In the genomic region with DNA sequence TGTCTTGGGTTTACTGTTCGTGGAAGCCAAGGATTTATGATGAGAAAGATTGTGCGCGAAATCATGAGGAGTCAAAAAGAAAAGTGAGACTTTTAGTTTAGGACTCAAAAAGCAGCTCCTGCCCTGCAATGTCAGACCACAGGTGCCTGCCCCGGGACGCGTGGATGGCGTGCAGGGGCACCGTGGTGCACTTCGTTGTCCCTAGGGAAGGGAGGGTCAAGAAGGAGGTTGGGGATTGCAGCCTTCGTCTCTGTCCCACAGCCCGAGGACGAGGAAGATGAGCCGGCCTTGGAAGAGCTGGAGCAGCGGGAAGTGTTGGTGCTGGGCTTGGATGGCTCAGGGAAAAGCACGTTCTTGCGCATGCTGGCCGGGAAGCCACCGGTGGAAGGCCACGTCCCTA, we compare ENCODE assay signal across 8 mouse cellular contexts. TPM values are rescaled to one million over a fixed set of nuclear protein-coding genes. Genes with fewer than 3 reads are reported as not detected.
DNase-seq lines count a peak whose midpoint lies in the region; ATAC-seq and TF ChIP-seq lines count a peak whose summit lies in the region.

No protein-coding gene starts in this region.

- intact Hi-C loops in heart, postnatal 36 days (cut with DNase I): loop anchor here (2.0 kb wide), 2 partner anchors 35 to 45 kb away; a partner anchor contains a TSS

- H3K27me3 ChIP-seq in heart, embryonic 10.5 days (ENCODE audit: insufficient read depth, poor library complexity, severe bottlenecking): peaks cover 6% of the 10 kb centered on the region; the same call in 1 of the 2 replicates
- no peaks in the 10 kb centered on the region for H3K27me3 ChIP-seq in limb, embryonic 14.5 days (ENCODE audit: control insufficient read depth, insufficient read depth, low read length)
- H3K27me3 ChIP-seq in stomach, embryonic 16.5 days (ENCODE audit: control insufficient read depth, insufficient read depth, low read length): no peaks in the 10 kb centered on the region

- peak overlapping the region; percentile 97 for H3K27ac ChIP-seq in heart, embryonic 10.5 days
- peak overlapping the region; percentile 50 for H3K27ac ChIP-seq in embryonic fibroblast, embryonic 13.5 days (ENCODE audit: insufficient read depth, low read length)
- H3K27ac ChIP-seq in limb, embryonic 14.5 days (replicated peaks; ENCODE audit: low read depth, low read length): peak overlapping the region; percentile 61
- H3K27ac ChIP-seq in stomach, embryonic 16.5 days (ENCODE audit: low read length): peak overlapping the region; percentile 74; the same call in 1 of the 2 replicates

- peaks cover 37% of the 10 kb centered on the region for H3K36me3 ChIP-seq in heart, embryonic 10.5 days
- H3K36me3 ChIP-seq in limb, embryonic 14.5 days (ENCODE audit: control insufficient read depth, insufficient read depth, low read length): peaks cover 32% of the 10 kb centered on the region
- 0 out of 2 replicates have a peak, but pooled peaks cover under 1% of the 10 kb centered on the region for H3K36me3 ChIP-seq in stomach, embryonic 16.5 days (ENCODE audit: control insufficient read depth, insufficient read depth, low read length)

- H3K4me1 ChIP-seq in heart, embryonic 10.5 days: peaks cover 20% of the 10 kb centered on the region
- H3K4me1 ChIP-seq in embryonic fibroblast, embryonic 13.5 days (ENCODE audit: control insufficient read depth, insufficient read depth, low read length): 0 out of 2 replicates have a peak, but pooled peaks cover 2% of the 10 kb centered on the region
- peaks cover 17% of the 10 kb centered on the region for H3K4me1 ChIP-seq in limb, embryonic 14.5 days (ENCODE audit: control insufficient read depth, insufficient read depth, low read length)
- peaks cover 8% of the 10 kb centered on the region for H3K4me1 ChIP-seq in stomach, embryonic 16.5 days (ENCODE audit: control insufficient read depth, insufficient read depth, low read length)

- WGBS in heart, embryonic 10.5 days: 5% methylated on average over 19 of the region's 19 CpGs
- 2% methylated on average over 18 of the region's 19 CpGs for WGBS in limb, embryonic 14.5 days
- WGBS in stomach, embryonic 16.5 days: 1% methylated on average over 19 of the region's 19 CpGs

- H3K9ac ChIP-seq in limb, embryonic 14.5 days (ENCODE audit: low read depth, low read length, severe bottlenecking): peak overlapping the region; percentile 87
- peak overlapping the region; percentile 86 for H3K9ac ChIP-seq in stomach, embryonic 16.5 days (ENCODE audit: low read length)

- peak overlapping the region; percentile 97 for H3K4me3 ChIP-seq in heart, embryonic 10.5 days
- peak overlapping the region; percentile 76 for H3K4me3 ChIP-seq in embryonic fibroblast, embryonic 13.5 days (ENCODE audit: insufficient read depth, low read length)
- H3K4me3 ChIP-seq in limb, embryonic 14.5 days (replicated peaks; ENCODE audit: low read length): peak overlapping the region; percentile 97
- H3K4me3 ChIP-seq in stomach, embryonic 16.5 days (replicated peaks; ENCODE audit: low read length): peak overlapping the region; percentile 69

- peak overlapping the region; percentile 93 for H3K4me2 ChIP-seq in limb, embryonic 14.5 days (replicated peaks; ENCODE audit: low read depth, low read length, severe bottlenecking)
- peak overlapping the region; percentile 66 for H3K4me2 ChIP-seq in stomach, embryonic 16.5 days (ENCODE audit: low read depth, low read length)

- no peaks in the 10 kb centered on the region for H3K9me3 ChIP-seq in heart, embryonic 10.5 days
- H3K9me3 ChIP-seq in limb, embryonic 14.5 days (ENCODE audit: control insufficient read depth, low read length): no peaks in the 10 kb centered on the region
- no peaks in the 10 kb centered on the region for H3K9me3 ChIP-seq in stomach, embryonic 16.5 days (replicated peaks; ENCODE audit: control insufficient read depth, low read length)

- no peak for DNase-seq in heart, embryonic 10.5 days (ENCODE audit: low spot score)
- no peak for DNase-seq in heart, postnatal 36 days
- no peak for DNase-seq in limb, embryonic 14.5 days (ENCODE audit: low spot score)
- DNase-seq in layer of hippocampus, postnatal 10 days (ENCODE audit: low spot score in 2 of 2): no peak
- no peak for DNase-seq in lung, postnatal 14 days

- TF ChIP-seq CTCF in embryonic fibroblast, embryonic 13.5 days (IDR thresholded peaks at IDR 0.05; ENCODE audit: borderline replicate concordance, insufficient read depth, low read length): no peak

- peak; percentile 10 for ATAC-seq in CD4-positive, CD25-positive, alpha-beta regulatory T cell, adult 4 months
- no peak for ATAC-seq in limb, embryonic 14.5 days (ENCODE audit: low FRiP score, low read depth)
- no peak for ATAC-seq in stomach, embryonic 16.5 days (ENCODE audit: insufficient read depth, low FRiP score)

- no peak for TF ChIP-seq POLR2A in embryonic fibroblast, embryonic 13.5 days (IDR thresholded peaks at IDR 0.05; ENCODE audit: low read depth, low read length)
- TF ChIP-seq POLR2A in limb, embryonic 14.5 days (IDR thresholded peaks at IDR 0.05; ENCODE audit: borderline replicate concordance, extremely low read depth, insufficient read depth, insufficient read length): no peak

RNA-seq across cellular contexts. Expression of a gene that starts 0.7 kb away (rescaled TPM):
- 22.8 and 30.1 TPM in 2 replicates for polyA plus RNA-seq in heart, embryonic 10.5 days (2016; fragmentation: Nextera tagmentation; extraction: Ambion mirVana)
- 1 to 10 TPM; 6.8 to 7.3 TPM for total RNA-seq in heart, postnatal 36 days (2021)
- 1 to 10 TPM; 3.8 to 5.0 TPM for polyA plus RNA-seq in CD4-positive, CD25-positive, alpha-beta regulatory T cell, adult 4 months (2017; shearing (Covaris generic))
- polyA plus RNA-seq in embryonic fibroblast, embryonic 13.5 days (2011; ENCODE audit: insufficient read length, low read depth, missing spikeins): 12.2 and 13.2 TPM in 2 replicates
- 33.4 and 36.7 TPM in 2 replicates for polyA plus RNA-seq in limb, embryonic 14.5 days (2012; rRNA removed)
- polyA plus RNA-seq in limb, embryonic 14.5 days (2014; fragmentation: Nextera tagmentation; extraction: Ambion mirVana): 22.1 and 27.4 TPM in 2 replicates
- 21.7 and 23.1 TPM in 2 replicates for polyA plus RNA-seq in stomach, embryonic 16.5 days (2015; fragmentation: Nextera tagmentation; extraction: Ambion mirVana)
- total RNA-seq in layer of hippocampus, postnatal 10 days (2021): 10 to 100 TPM; 49.6 to 49.9 TPM

RNA-seq across cellular contexts. Expression of a gene that starts 10.3 kb away (rescaled TPM):
- polyA plus RNA-seq in heart, embryonic 10.5 days (2016; fragmentation: Nextera tagmentation; extraction: Ambion mirVana): 146 and 148 TPM in 2 replicates
- 10 to 100 TPM; 91.5 TPM for total RNA-seq in heart, postnatal 36 days (2021)
- 100 to 1,000 TPM in 1 of 2 experiments, 10 to 100 TPM in 1; 67.3 to 104 TPM for polyA plus RNA-seq in CD4-positive, CD25-positive, alpha-beta regulatory T cell, adult 4 months (2017; shearing (Covaris generic))
- 73.4 and 74.2 TPM in 2 replicates for polyA plus RNA-seq in embryonic fibroblast, embryonic 13.5 days (2011; ENCODE audit: insufficient read length, low read depth, missing spikeins)
- polyA plus RNA-seq in limb, embryonic 14.5 days (2012; rRNA removed): 84.6 and 93.8 TPM in 2 replicates
- 125 and 139 TPM in 2 replicates for polyA plus RNA-seq in limb, embryonic 14.5 days (2014; fragmentation: Nextera tagmentation; extraction: Ambion mirVana)
- 125 and 147 TPM in 2 replicates for polyA plus RNA-seq in stomach, embryonic 16.5 days (2015; fragmentation: Nextera tagmentation; extraction: Ambion mirVana)
- total RNA-seq in layer of hippocampus, postnatal 10 days (2021): 100 to 1,000 TPM; 165 to 183 TPM

RNA-seq across cellular contexts. Expression of a gene that starts 14.4 kb away (rescaled TPM):
- 79.6 and 112 TPM in 2 replicates for polyA plus RNA-seq in heart, embryonic 10.5 days (2016; fragmentation: Nextera tagmentation; extraction: Ambion mirVana)
- 10 to 100 TPM; 16.5 to 17.3 TPM for total RNA-seq in heart, postnatal 36 days (2021)
- polyA plus RNA-seq in CD4-positive, CD25-positive, alpha-beta regulatory T cell, adult 4 months (2017; shearing (Covaris generic)): 10 to 100 TPM; 59.5 to 64.6 TPM
- polyA plus RNA-seq in embryonic fibroblast, embryonic 13.5 days (2011; ENCODE audit: insufficient read length, low read depth, missing spikeins): 28.9 and 36.4 TPM in 2 replicates
- polyA plus RNA-seq in limb, embryonic 14.5 days (2012; rRNA removed): 38.6 and 61.9 TPM in 2 replicates
- 53.5 and 53.7 TPM in 2 replicates for polyA plus RNA-seq in limb, embryonic 14.5 days (2014; fragmentation: Nextera tagmentation; extraction: Ambion mirVana)
- 87.1 and 88.7 TPM in 2 replicates for polyA plus RNA-seq in stomach, embryonic 16.5 days (2015; fragmentation: Nextera tagmentation; extraction: Ambion mirVana)
- total RNA-seq in layer of hippocampus, postnatal 10 days (2021): 10 to 100 TPM; 34.2 to 36.6 TPM

RNA-seq across cellular contexts. Expression of a gene that starts 14.5 kb away (rescaled TPM):
- polyA plus RNA-seq in heart, embryonic 10.5 days (2016; fragmentation: Nextera tagmentation; extraction: Ambion mirVana): 179 and 208 TPM in 2 replicates
- total RNA-seq in heart, postnatal 36 days (2021): 100 to 1,000 TPM; 194 to 196 TPM
- 100 to 1,000 TPM in 1 of 2 experiments, 10 to 100 TPM in 1; 98.7 to 110 TPM for polyA plus RNA-seq in CD4-positive, CD25-positive, alpha-beta regulatory T cell, adult 4 months (2017; shearing (Covaris generic))
- polyA plus RNA-seq in embryonic fibroblast, embryonic 13.5 days (2011; ENCODE audit: insufficient read length, low read depth, missing spikeins): 79.3 and 118 TPM in 2 replicates
- 116 and 135 TPM in 2 replicates for polyA plus RNA-seq in limb, embryonic 14.5 days (2012; rRNA removed)
- polyA plus RNA-seq in limb, embryonic 14.5 days (2014; fragmentation: Nextera tagmentation; extraction: Ambion mirVana): 174 and 188 TPM in 2 replicates
- 182 and 211 TPM in 2 replicates for polyA plus RNA-seq in stomach, embryonic 16.5 days (2015; fragmentation: Nextera tagmentation; extraction: Ambion mirVana)
- 100 to 1,000 TPM; 168 to 177 TPM for total RNA-seq in layer of hippocampus, postnatal 10 days (2021)

RNA-seq across cellular contexts. Expression of a gene that starts 35.7 kb away (rescaled TPM):
- 32.1 and 36.5 TPM in 2 replicates for polyA plus RNA-seq in heart, embryonic 10.5 days (2016; fragmentation: Nextera tagmentation; extraction: Ambion mirVana)
- total RNA-seq in heart, postnatal 36 days (2021): 100 to 1,000 TPM in 1 of 2 experiments, 10 to 100 TPM in 1; 97.1 to 104 TPM
- 10 to 100 TPM; 15.6 to 16.2 TPM for polyA plus RNA-seq in CD4-positive, CD25-positive, alpha-beta regulatory T cell, adult 4 months (2017; shearing (Covaris generic))
- polyA plus RNA-seq in embryonic fibroblast, embryonic 13.5 days (2011; ENCODE audit: insufficient read length, low read depth, missing spikeins): 44.8 and 56.1 TPM in 2 replicates
- 23.7 and 26.5 TPM in 2 replicates for polyA plus RNA-seq in limb, embryonic 14.5 days (2012; rRNA removed)
- polyA plus RNA-seq in limb, embryonic 14.5 days (2014; fragmentation: Nextera tagmentation; extraction: Ambion mirVana): 44.2 and 45.5 TPM in 2 replicates
- 79.6 and 79.8 TPM in 2 replicates for polyA plus RNA-seq in stomach, embryonic 16.5 days (2015; fragmentation: Nextera tagmentation; extraction: Ambion mirVana)
- 100 to 1,000 TPM; 308 to 332 TPM for total RNA-seq in layer of hippocampus, postnatal 10 days (2021)
